In genomic region chr7:123254196-123254970, GRCm38 (mm10) we compare ENCODE assay signal across 34 mouse cellular contexts. TPM values are rescaled to one million over a fixed set of nuclear protein-coding genes. Genes with fewer than 3 reads are reported as not detected.
"Had no signal": no experiment of that assay in that cellular context is flagged by ENCODE, and none has a peak within 500 bp of the region (broad histone marks: within the 10 kb centered on the region; RNA-seq: fewer than 3 reads in every experiment).

No protein-coding gene starts in this region.

- H3K9me3 ChIP-seq: heart, embryonic 10.5 days; heart, embryonic 12.5 days; heart, embryonic 13.5 days; heart, embryonic 15.5 days; hindbrain, embryonic 10.5 days; hindbrain, embryonic 12.5 days; hindbrain, embryonic 13.5 days; hindbrain, embryonic 15.5 days; intestine, embryonic 15.5 days; kidney, embryonic 15.5 days had no signal

- H3K27ac ChIP-seq: heart, embryonic 10.5 days; heart, embryonic 13.5 days; heart, embryonic 15.5 days; hindbrain, embryonic 10.5 days; hindbrain, embryonic 12.5 days; hindbrain, embryonic 13.5 days; hindbrain, embryonic 14.5 days; intestine, embryonic 15.5 days; kidney, embryonic 15.5 days; kidney, postnatal 0 days; layer of hippocampus, adult 2 months had no signal

- ATAC-seq: inflammation-experienced regulatory T-cells, adult 6 months; intestine, embryonic 15.5 days; intestine, embryonic 16.5 days; intestine, postnatal 0 days had no signal

- H3K36me3 ChIP-seq: heart, embryonic 10.5 days; heart, embryonic 12.5 days; heart, embryonic 13.5 days; heart, embryonic 15.5 days; hindbrain, embryonic 10.5 days; hindbrain, embryonic 12.5 days; hindbrain, embryonic 13.5 days; hindbrain, embryonic 15.5 days; intestine, embryonic 15.5 days; kidney, embryonic 15.5 days had no signal

- H3K9ac ChIP-seq: heart, embryonic 12.5 days; heart, embryonic 13.5 days; heart, embryonic 15.5 days; hindbrain, embryonic 12.5 days; hindbrain, embryonic 13.5 days; hindbrain, embryonic 14.5 days; hindbrain, embryonic 15.5 days; intestine, embryonic 15.5 days; kidney, embryonic 15.5 days had no signal

- H3K4me2 ChIP-seq: heart, embryonic 11.5 days; heart, embryonic 12.5 days; heart, embryonic 13.5 days; heart, embryonic 15.5 days; hindbrain, embryonic 12.5 days; hindbrain, embryonic 13.5 days; hindbrain, embryonic 14.5 days; hindbrain, embryonic 15.5 days; intestine, embryonic 15.5 days; kidney, embryonic 15.5 days had no signal

- H3K4me3 ChIP-seq: heart, embryonic 10.5 days; heart, embryonic 12.5 days; heart, embryonic 13.5 days; heart, embryonic 15.5 days; hindbrain, embryonic 10.5 days; hindbrain, embryonic 12.5 days; hindbrain, embryonic 13.5 days; hindbrain, embryonic 15.5 days; intestine, embryonic 15.5 days; kidney, embryonic 15.5 days; layer of hippocampus, adult 2 months had no signal

- H3K4me1 ChIP-seq: hindbrain, embryonic 10.5 days; hindbrain, embryonic 12.5 days; intestine, embryonic 15.5 days; kidney, embryonic 15.5 days had no signal

- H3K27me3 ChIP-seq: heart, embryonic 12.5 days; heart, embryonic 13.5 days; heart, embryonic 15.5 days; hindbrain, embryonic 12.5 days; hindbrain, embryonic 13.5 days; hindbrain, embryonic 15.5 days; intestine, embryonic 15.5 days; kidney, embryonic 15.5 days had no signal

- DNase-seq: heart, postnatal 10 days; heart, postnatal 14 days; heart, postnatal 36 days; heart, postnatal 4 days; kidney, adult 11 months; kidney, adult 18-20 months; kidney, adult 2 months; kidney, adult 8-10 months; kidney, adult 9 months; kidney, postnatal 10 days; kidney, postnatal 14 days; kidney, postnatal 25 days; kidney, postnatal 36 days; kidney, postnatal 4 days; layer of hippocampus, adult 9-11 months; layer of hippocampus, postnatal 36 days had no signal

RNA-seq across cellular contexts. Expression of gene Slc5a11, which starts 39.8 kb away (rescaled TPM):
- total RNA-seq: heart, postnatal 10 days; heart, postnatal 14 days; heart, postnatal 25 days; heart, postnatal 36 days; heart, postnatal 4 days had no signal
- polyA plus RNA-seq: heart, embryonic 11.5 days; heart, embryonic 15.5 days; hindbrain, embryonic 12.5 days; hindbrain, embryonic 14.5 days had no signal
